Mouse (Mus musculus): ENCODE measurements around the gene Ogn.

GRCm38 (mm10) chr13:49617021-49617420 is 9.2 kb downstream of the Ogn start:
- TF ChIP-seq POLR2A (IDR thresholded peaks at IDR 0.05; ENCODE audit: control insufficient read depth in 1 of 2, insufficient read depth in 1 of 2, low read depth in 1 of 2, low read length in 2 of 2, poor library complexity in 1 of 2) (no peak), CHD1 (IDR thresholded peaks at IDR 0.05; ENCODE audit: low read depth, low read length) (no peak), CTCF (IDR thresholded peaks at IDR 0.05 in 2 of 3, conservative IDR thresholded peaks at IDR 0.05 in 1 of 3; ENCODE audit: control insufficient read depth in 1 of 3, insufficient read depth in 1 of 3, low read depth in 2 of 3, low read length in 3 of 3, poor library complexity in 1 of 3, severe bottlenecking in 1 of 3) (no peak), BHLHE40 (IDR thresholded peaks at IDR 0.05; ENCODE audit: borderline replicate concordance, low read depth, low read length) (no peak), GATA1 (IDR thresholded peaks at IDR 0.05; ENCODE audit: low read depth, low read length) (peak; percentile 58; the same call in 1 of the 2 replicates), ZNF384 (IDR thresholded peaks at IDR 0.05; ENCODE audit: low read depth, low read length) (no peak), ETS1 (IDR thresholded peaks at IDR 0.05; ENCODE audit: low read depth, low read length) (0 out of 2 replicates have a peak, but pooled peaks have one; percentile 30), GABPA (IDR thresholded peaks at IDR 0.05; ENCODE audit: low read depth, low read length) (no peak), MAZ (IDR thresholded peaks at IDR 0.05; ENCODE audit: low read depth, low read length) (no peak), E2F4 (IDR thresholded peaks at IDR 0.05; ENCODE audit: borderline replicate concordance, low read depth, low read length) (no peak), USF1 (IDR thresholded peaks at IDR 0.05; ENCODE audit: low read depth, low read length) (no peak)

All from MEL (cell line).